Mouse (Mus musculus) liver, embryonic 14 days (tissue): ENCODE measurements around the gene Klre1. TPM values are rescaled to one million over a fixed set of nuclear protein-coding genes. Genes with fewer than 3 reads are reported as not detected.

Experiments
- polyA plus RNA-seq: library from polyadenylated mRNA; depleted of rRNA; stranded (reverse); fragments of >200 nt; gene quantifications from 2 replicates; pipeline ENCODE4 v1.2.3, GENCODE M21; 2012; rRNA removed

Klre1 gene
- polyA plus RNA-seq, result 0.03 TPM in 1 of 2 replicates, not detected in the other

DNA sequence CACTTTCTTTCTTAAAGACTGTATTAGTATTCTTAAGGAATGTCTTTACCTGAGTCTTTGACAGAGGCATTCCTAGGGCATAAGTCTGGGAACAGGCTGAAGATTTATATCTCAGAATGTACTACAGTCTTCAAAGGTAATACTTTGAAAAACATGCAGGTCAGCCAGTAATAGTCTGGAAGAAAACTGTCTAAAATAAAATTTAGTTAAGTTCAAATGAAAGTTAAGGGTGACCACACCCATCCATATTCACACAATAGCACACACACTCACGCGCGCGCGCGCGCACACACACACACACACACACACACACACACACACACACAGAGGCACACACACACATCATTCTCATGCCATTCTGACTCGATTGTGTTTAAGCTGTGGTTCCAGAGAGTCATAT lies at the start of gene Klre1:
Gene Klre1, plus strand, starts transcription at position 301 of the 400 bp plus-strand sequence.

DNA sequence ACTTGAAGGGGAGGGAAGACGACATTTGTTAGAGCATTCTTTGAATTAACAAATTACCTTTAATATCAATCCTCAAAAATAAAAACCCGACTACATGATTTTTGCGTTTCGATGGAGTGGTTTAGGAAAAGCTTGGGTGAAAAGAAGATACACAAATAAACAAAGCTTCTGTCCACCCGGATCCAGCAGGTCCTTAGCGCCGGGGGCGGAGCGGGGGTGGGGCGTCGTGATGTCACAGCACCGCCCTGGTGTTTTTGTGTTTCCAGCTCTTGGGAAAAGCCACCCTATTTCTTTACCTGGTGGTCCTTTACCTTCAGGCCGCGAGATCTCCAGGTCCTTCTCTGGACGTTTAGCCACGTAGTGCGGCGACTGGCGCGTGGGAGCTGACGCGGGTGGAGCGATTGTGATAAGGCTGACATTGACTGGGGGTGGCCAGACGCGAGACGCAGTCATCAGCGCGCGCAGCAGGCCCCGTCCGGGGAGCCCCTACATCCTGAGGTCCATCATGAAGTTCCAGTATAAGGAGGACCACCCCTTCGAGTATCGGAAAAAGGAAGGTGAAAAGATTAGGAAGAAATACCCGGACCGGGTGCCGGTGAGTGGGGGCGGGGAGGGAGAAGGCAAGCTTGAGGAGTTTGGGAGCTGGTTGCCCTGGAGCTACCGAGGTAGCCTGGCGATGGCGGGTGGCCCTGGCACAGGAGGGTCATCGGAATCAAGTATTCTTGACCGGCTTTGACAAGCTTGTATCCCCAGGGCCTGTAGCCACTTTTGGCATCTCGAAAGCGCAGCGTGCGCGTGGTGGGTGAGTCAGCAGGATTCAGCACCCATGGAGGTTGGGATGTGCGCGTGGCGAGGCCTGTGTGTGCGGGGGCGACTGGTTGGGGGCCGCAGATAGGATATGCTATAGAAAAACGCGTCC lies 44.5 kb upstream of the Klre1 start, which contains the start of gene Gabarapl1:
Gene Gabarapl1, plus strand, starts transcription at position 219 of the 919 bp plus-strand sequence.

DNA sequence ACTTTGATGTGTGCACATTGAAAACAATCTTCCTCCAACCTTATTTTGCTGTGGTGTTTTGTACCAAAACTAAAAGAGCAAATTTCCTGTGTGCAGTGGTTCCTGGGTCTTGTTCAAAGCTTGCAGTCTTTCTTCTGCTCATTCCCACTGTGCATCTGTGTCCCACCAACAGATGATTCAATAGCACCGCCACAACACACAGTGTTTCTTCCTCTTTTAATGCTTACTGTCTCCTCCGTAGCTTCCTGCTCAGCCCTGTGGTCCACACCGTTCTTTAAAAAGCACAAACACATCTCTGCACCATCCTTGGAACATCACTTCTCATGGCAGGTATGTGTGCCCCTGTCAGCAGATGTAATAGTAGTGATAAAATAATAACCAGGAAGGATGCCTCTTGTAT lies 13.8 kb downstream of the Klre1 start, which contains the start of gene Klrd1:
Gene Klrd1, plus strand, starts transcription at position 275 of the 400 bp plus-strand sequence.

DNA sequence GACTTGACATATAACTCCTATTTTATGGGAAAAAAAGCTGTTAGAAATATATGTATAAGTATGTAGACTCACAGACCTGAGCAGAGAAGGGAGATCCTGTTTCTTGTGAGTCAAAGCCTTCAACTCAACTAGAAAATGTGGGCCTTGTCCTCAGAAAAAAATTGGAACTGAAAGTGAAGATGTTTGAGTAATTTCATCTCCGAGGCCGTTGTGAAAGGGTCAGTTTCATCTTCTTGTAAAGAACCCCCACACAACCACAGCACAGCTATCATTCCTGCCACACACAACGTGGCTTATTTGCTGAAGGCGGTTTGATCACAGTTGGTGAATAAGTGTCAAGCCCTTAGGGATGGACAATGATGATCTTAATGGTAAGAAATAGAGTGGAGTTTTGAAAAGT lies 46.0 kb downstream of the Klre1 start, which contains the start of gene Klrk1:
Gene Klrk1, minus strand, starts transcription at position 130 of the 400 bp plus-strand sequence.

Other genes starting within 250 kb of the Klre1 start
- 0.03 TPM in 1 of 2 replicates, not detected in the other for gene 4922502D21Rik, start 246.1 kb upstream of the Klre1 start, polyA plus RNA-seq
- 5.2 and 7.4 TPM in 2 replicates for gene Clec12a, start 235.2 kb upstream of the Klre1 start, polyA plus RNA-seq
- 0.02 TPM in 2 replicates for gene Clec12b, start 192.0 kb upstream of the Klre1 start, polyA plus RNA-seq
- gene Clec1b, start 180.6 kb upstream of the Klre1 start, polyA plus RNA-seq, result 13.3 and 14.4 TPM in 2 replicates
- 0.81 and 1.0 TPM in 2 replicates for gene Clec9a, start 169.0 kb upstream of the Klre1 start, polyA plus RNA-seq
- gene Clec1a, start 125.9 kb upstream of the Klre1 start, polyA plus RNA-seq, result 0.10 and 0.14 TPM in 2 replicates
- gene Olr1, start 70.7 kb upstream of the Klre1 start, polyA plus RNA-seq, result 0.89 and 1.2 TPM in 2 replicates
- 0.01 and 0.02 TPM in 2 replicates for gene Tmem52b, start 65.3 kb upstream of the Klre1 start, polyA plus RNA-seq
- 20.2 and 21.9 TPM in 2 replicates for gene Gabarapl1, start 44.7 kb upstream of the Klre1 start, polyA plus RNA-seq
- gene Klrd1, start 13.9 kb downstream of the Klre1 start, polyA plus RNA-seq, result 0.18 and 0.19 TPM in 2 replicates
- 0.21 and 0.32 TPM in 2 replicates for gene Klrk1, start 46.0 kb downstream of the Klre1 start, polyA plus RNA-seq
- not detected in 2 replicates for gene Klrc3, start 65.4 kb downstream of the Klre1 start, polyA plus RNA-seq
- gene Klrc2, start 82.8 kb downstream of the Klre1 start, polyA plus RNA-seq, result 0.01 TPM in 1 of 2 replicates, not detected in the other
- gene Klrc1, start 101.1 kb downstream of the Klre1 start, polyA plus RNA-seq, result 0.05 and 0.06 TPM in 2 replicates
- gene Klri1, start 139.2 kb downstream of the Klre1 start, polyA plus RNA-seq, result 0.03 TPM in 1 of 2 replicates, not detected in the other
- gene Klri2, start 162.6 kb downstream of the Klre1 start, polyA plus RNA-seq, result 0.01 TPM in 2 replicates
- not detected in 2 replicates for gene Gm156, start 206.4 kb downstream of the Klre1 start, polyA plus RNA-seq